Mouse (Mus musculus) c-Kit-positive CD71-negative TER-119-negative erythroid progenitor cells, embryonic 14.5 days (primary cell): Measurements from ENCODE around the gene Scd2.
"Not testable (repeated sequence)": the region's sequence is repeated elsewhere in the genome, so short reads cannot be mapped to it uniquely, and the experiment has no call there.

Source experiments
- DNase-seq: peaks from one replicate; pipeline ENCODE4 v3.0.0-alpha.2; 2013; ENCODE audit warnings: low read depth

Scd2 gene

GRCm38 (mm10) chr19:44297068-44297760 lies 3.7 kb downstream of the Scd2 start:
- DNase-seq, result no peak

- DNase-seq, result no peak
Measured at GRCm38 (mm10) chr19:44297862-44298261, 4.4 kb downstream of the Scd2 start.

- no peak for DNase-seq
Measured at GRCm38 (mm10) chr19:44299078-44299477, 5.6 kb downstream of the Scd2 start.

GRCm38 (mm10) chr19:44299902-44300301 lies 6.4 kb downstream of the Scd2 start:
- DNase-seq, result no peak

GRCm38 (mm10) chr19:44300520-44300919 lies 7.0 kb downstream of the Scd2 start:
- DNase-seq, result no peak

GRCm38 (mm10) chr19:44301176-44301575 lies 7.7 kb downstream of the Scd2 start:
- no peak for DNase-seq

- DNase-seq, result no peak
Measured at GRCm38 (mm10) chr19:44301671-44302305, 8.3 kb downstream of the Scd2 start.

- DNase-seq, result no peak
Measured at GRCm38 (mm10) chr19:44302901-44303300, 9.4 kb downstream of the Scd2 start.

- DNase-seq, result no peak
Measured at GRCm38 (mm10) chr19:44303502-44303901, 10.0 kb downstream of the Scd2 start.

GRCm38 (mm10) chr19:44304419-44304818 lies 10.9 kb downstream of the Scd2 start:
- DNase-seq, result no peak

GRCm38 (mm10) chr19:44304851-44305510 lies 11.5 kb downstream of the Scd2 start:
- no peak for DNase-seq

- no peak for DNase-seq
Measured at GRCm38 (mm10) chr19:44305701-44306100, 12.2 kb downstream of the Scd2 start.

- no peak for DNase-seq
Measured at GRCm38 (mm10) chr19:44306171-44306570, 12.7 kb downstream of the Scd2 start.

GRCm38 (mm10) chr19:44307101-44307914 lies 13.8 kb downstream of the Scd2 start:
- DNase-seq, result no peak

- no peak for DNase-seq
Measured at GRCm38 (mm10) chr19:44307915-44308470, 14.5 kb downstream of the Scd2 start.

- DNase-seq, result no peak
Measured at GRCm38 (mm10) chr19:44308611-44309246, 15.3 kb downstream of the Scd2 start.

- DNase-seq, result no peak
Measured at GRCm38 (mm10) chr19:44309351-44310154, 16.1 kb downstream of the Scd2 start.

GRCm38 (mm10) chr19:44310155-44310575 lies 16.7 kb downstream of the Scd2 start:
- not testable (repeated sequence) for DNase-seq

- no peak for DNase-seq
Measured at GRCm38 (mm10) chr19:44310814-44311213, 17.3 kb downstream of the Scd2 start.

GRCm38 (mm10) chr19:44311306-44312006 lies 18.0 kb downstream of the Scd2 start:
- no peak for DNase-seq
